9 mouse cellular contexts compared by ENCODE assay signal in the genomic region with DNA sequence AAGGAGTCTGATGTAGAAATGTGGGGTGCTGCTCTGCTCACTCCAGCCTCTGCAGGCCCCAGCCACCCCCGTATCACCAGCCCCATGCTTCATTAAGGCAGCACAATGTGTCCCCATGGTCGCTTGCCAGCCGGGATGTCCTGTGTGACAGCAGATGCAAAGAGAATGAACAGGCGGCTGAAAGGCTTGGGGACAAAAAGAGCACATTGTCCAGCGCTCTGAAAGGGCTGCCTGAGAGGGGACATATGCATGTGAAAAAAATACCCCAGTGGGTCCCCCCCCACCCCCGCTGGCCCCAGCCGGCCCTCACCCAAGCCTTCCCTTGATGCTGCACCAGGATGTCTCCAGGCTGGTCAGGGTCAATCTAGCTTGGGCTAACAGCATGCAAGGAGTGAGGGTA. TPM values are rescaled to one million over a fixed set of nuclear protein-coding genes. Genes with fewer than 3 reads are reported as not detected.
DNase-seq lines count a peak whose midpoint lies in the region; ATAC-seq and TF ChIP-seq lines count a peak whose summit lies in the region.
"Had no signal": no experiment of that assay in that cellular context is flagged by ENCODE, and none has a peak within 500 bp of the region (broad histone marks: within the 10 kb centered on the region; RNA-seq: fewer than 3 reads in every experiment).

No protein-coding gene starts in this region.

- TF ChIP-seq POLR2A in kidney, adult 2 months (IDR thresholded peaks at IDR 0.05; ENCODE audit: low read depth, low read length) = no peak

- no peak overlapping the region for H3K9ac ChIP-seq in liver, postnatal 0 days (replicated peaks)
- no peak overlapping the region for H3K9ac ChIP-seq in liver, embryonic 11.5 days (ENCODE audit: low read depth, low read length)
- no peak overlapping the region for H3K9ac ChIP-seq in hindbrain, embryonic 15.5 days
- no peak overlapping the region for H3K9ac ChIP-seq in midbrain, embryonic 13.5 days (replicated peaks)

- no peaks in the 10 kb centered on the region for H3K36me3 ChIP-seq in liver, postnatal 0 days (replicated peaks; ENCODE audit: insufficient read depth, low read length)
- H3K36me3 ChIP-seq in liver, embryonic 11.5 days (ENCODE audit: control insufficient read depth, insufficient read depth, low read length) = no peaks in the 10 kb centered on the region
- no peaks in the 10 kb centered on the region for H3K36me3 ChIP-seq in hindbrain, embryonic 15.5 days
- H3K36me3 ChIP-seq in midbrain, embryonic 13.5 days = no peaks in the 10 kb centered on the region
- no peaks in the 10 kb centered on the region for H3K36me3 ChIP-seq in kidney, adult 2 months (ENCODE audit: control insufficient read depth, insufficient read depth, low read length)

- no peak overlapping the region for H3K4me2 ChIP-seq in liver, postnatal 0 days (ENCODE audit: low read depth, low read length)
- H3K4me2 ChIP-seq in liver, embryonic 11.5 days = no peak overlapping the region
- H3K4me2 ChIP-seq in hindbrain, embryonic 15.5 days = no peak overlapping the region
- H3K4me2 ChIP-seq in midbrain, embryonic 13.5 days (replicated peaks) = no peak overlapping the region

- ATAC-seq in liver, postnatal 0 days = no peak
- no peak for ATAC-seq in liver, embryonic 11.5 days (replicated peaks; ENCODE audit: low FRiP score)
- ATAC-seq in hindbrain, embryonic 15.5 days (ENCODE audit: low FRiP score, low read depth) = peak; percentile 63
- ATAC-seq in midbrain, embryonic 13.5 days = peak; percentile 69

- 78% methylated on average over 7 of the region's 7 CpGs for WGBS in liver, postnatal 0 days (ENCODE audit: insufficient replicate concordance)
- WGBS in liver, embryonic 11.5 days = 71% methylated on average over 7 of the region's 7 CpGs
- 19% methylated on average over 7 of the region's 7 CpGs for WGBS in hindbrain, embryonic 15.5 days
- 4% methylated on average over 7 of the region's 7 CpGs for WGBS in midbrain, embryonic 13.5 days
- 82% methylated on average over 7 of the region's 7 CpGs for whole genome bisulfite sequencing in kidney, adult 2 months

- TF ChIP-seq CTCF in liver, postnatal 0 days (IDR thresholded peaks at IDR 0.05; ENCODE audit: low read depth) = no peak
- no peak for TF ChIP-seq CTCF in kidney, adult 2 months (conservative IDR thresholded peaks at IDR 0.05; ENCODE audit: insufficient read depth, insufficient read length, low read depth, low read length)

- no peaks in the 10 kb centered on the region for H3K27me3 ChIP-seq in liver, postnatal 0 days (ENCODE audit: insufficient read depth, low read length)
- no peaks in the 10 kb centered on the region; the same call in 1 of the 2 replicates for H3K27me3 ChIP-seq in liver, embryonic 11.5 days (replicated peaks; ENCODE audit: control insufficient read depth, insufficient read depth, low read length)
- no peaks in the 10 kb centered on the region for H3K27me3 ChIP-seq in hindbrain, embryonic 15.5 days
- 0 out of 2 replicates have a peak, but pooled peaks cover 1% of the 10 kb centered on the region for H3K27me3 ChIP-seq in midbrain, embryonic 13.5 days
- no peaks in the 10 kb centered on the region for H3K27me3 ChIP-seq in kidney, adult 2 months (replicated peaks; ENCODE audit: control insufficient read depth, insufficient read depth, low read length)

- H3K9me3 ChIP-seq in liver, postnatal 0 days (ENCODE audit: low read length) = no peaks in the 10 kb centered on the region
- no peaks in the 10 kb centered on the region for H3K9me3 ChIP-seq in liver, embryonic 11.5 days (ENCODE audit: control insufficient read depth, low read length)
- no peaks in the 10 kb centered on the region for H3K9me3 ChIP-seq in hindbrain, embryonic 15.5 days
- H3K9me3 ChIP-seq in midbrain, embryonic 13.5 days = no peaks in the 10 kb centered on the region

- H3K27ac ChIP-seq in liver, postnatal 0 days (ENCODE audit: low read depth) = no peak overlapping the region
- H3K27ac ChIP-seq in liver, embryonic 11.5 days (ENCODE audit: low read depth, low read length) = no peak overlapping the region
- H3K27ac ChIP-seq in hindbrain, embryonic 15.5 days (replicated peaks) = no peak overlapping the region
- peak overlapping the region; percentile 71 for H3K27ac ChIP-seq in midbrain, embryonic 13.5 days
- no peak overlapping the region for H3K27ac ChIP-seq in kidney, adult 2 months (ENCODE audit: insufficient read depth, low read depth, low read length)

- TF ChIP-seq EP300 in liver, postnatal 0 days (IDR thresholded peaks at IDR 0.05; ENCODE audit: low read depth) = no peak

- peak; percentile 9 for DNase-seq in liver, postnatal 0 days
- no peak for DNase-seq in liver, embryonic 11.5 days (ENCODE audit: low spot score)
- DNase-seq in adrenal gland, postnatal 14 days = no peak
- no peak for DNase-seq in spleen, postnatal 36 days (ENCODE audit: low spot score in 2 of 2)
- no peak for DNase-seq in adipocyte (ENCODE audit: low spot score)
- DNase-seq in kidney, adult 2 months = no peak
- DNase-seq: kidney, adult 8-10 months had no signal

- H3K4me3 ChIP-seq in liver, postnatal 0 days (ENCODE audit: low read depth, low read length) = no peak overlapping the region
- H3K4me3 ChIP-seq in liver, embryonic 11.5 days (ENCODE audit: low read depth, low read length) = no peak overlapping the region
- no peak overlapping the region for H3K4me3 ChIP-seq in hindbrain, embryonic 15.5 days
- H3K4me3 ChIP-seq in midbrain, embryonic 13.5 days (replicated peaks) = no peak overlapping the region
- H3K4me3 ChIP-seq in kidney, adult 2 months (ENCODE audit: insufficient read depth, low read depth, low read length) = no peak overlapping the region

- no peaks in the 10 kb centered on the region for H3K4me1 ChIP-seq in liver, postnatal 0 days (ENCODE audit: insufficient read depth)
- H3K4me1 ChIP-seq in liver, embryonic 11.5 days (replicated peaks; ENCODE audit: control insufficient read depth, insufficient read depth, low read length) = no peaks in the 10 kb centered on the region
- H3K4me1 ChIP-seq in hindbrain, embryonic 15.5 days (replicated peaks) = peaks cover 11% of the 10 kb centered on the region
- peaks cover 40% of the 10 kb centered on the region for H3K4me1 ChIP-seq in midbrain, embryonic 13.5 days (replicated peaks)
- no peaks in the 10 kb centered on the region for H3K4me1 ChIP-seq in kidney, adult 2 months (ENCODE audit: control insufficient read depth, insufficient read depth, low read length)

RNA-seq across cellular contexts. Expression of gene Parp11, which starts 41.0 kb away (rescaled TPM):
- 5.5 and 5.8 TPM in 2 replicates for polyA plus RNA-seq in liver, postnatal 0 days (2015; fragmentation: Nextera tagmentation; extraction: Ambion mirVana)
- polyA plus RNA-seq in liver, embryonic 11.5 days (2014; fragmentation: Nextera tagmentation; extraction: Ambion mirVana) = 14.8 and 16.1 TPM in 2 replicates
- polyA plus RNA-seq in hindbrain, embryonic 15.5 days (2015; fragmentation: Nextera tagmentation; extraction: Ambion mirVana) = 73.9 and 75.0 TPM in 2 replicates
- 90.4 and 91.7 TPM in 2 replicates for polyA plus RNA-seq in midbrain, embryonic 13.5 days (2015; fragmentation: Nextera tagmentation; extraction: Ambion mirVana)
- total RNA-seq in adrenal gland, postnatal 14 days (2021) = 20.2 and 23.1 TPM in 2 replicates
- polyA plus RNA-seq in kidney, adult 2 months (2012; rRNA removed) = 6.0 and 6.8 TPM in 2 replicates

Comparison
In these comparisons a context has a peak if more than half of its experiments do, and no peak if none do; other contexts are left out.
1. ATAC-seq: peak in hindbrain, embryonic 15.5 days (single experiment) and midbrain, embryonic 13.5 days (single experiment); none in liver, postnatal 0 days (single experiment) and liver, embryonic 11.5 days (single experiment).